Mouse (Mus musculus): Measurements from ENCODE around the gene 2210016F16Rik. TPM values are rescaled to one million over a fixed set of nuclear protein-coding genes. Genes with fewer than 3 reads are reported as not detected.
"Not testable (repeated sequence)": the region's sequence is repeated elsewhere in the genome, so short reads cannot be mapped to it uniquely, and the experiment has no call there.

2210016F16Rik gene
- total and polyA plus RNA-seq, 3 experiments, result 12.7 to 21.5 (median 19.3) TPM

DNA sequence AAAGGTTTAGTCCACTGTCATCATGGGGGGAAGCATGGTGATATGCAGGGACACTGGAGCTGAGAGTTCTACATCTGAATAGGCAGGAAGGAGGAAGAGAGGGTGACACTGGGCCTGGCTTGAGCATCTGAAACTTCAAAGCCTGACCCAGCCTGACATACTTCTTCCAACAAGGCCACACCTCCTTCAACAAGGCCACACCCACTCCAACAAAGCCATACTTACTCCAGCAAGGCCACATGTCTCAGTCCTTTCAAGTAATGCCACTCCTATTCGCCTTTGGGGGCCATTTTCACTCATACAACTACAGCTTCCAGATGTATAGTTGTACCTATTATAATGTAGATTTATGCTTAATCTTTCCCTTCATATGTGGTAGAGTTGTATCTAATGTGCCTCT is 17.4 kb downstream of the 2210016F16Rik start:
- Histone ChIP-seq H3K4me3 (ENCODE audit: low read depth, low read length) (no peak overlapping the region), H3K9me3 (replicated peaks) (no peaks in the 10 kb centered on the region), H3K27me3 (ENCODE audit: insufficient read depth, low read length) (peaks cover 12% of the 10 kb centered on the region), H3K36me3 (replicated peaks) (no peaks in the 10 kb centered on the region), H3K4me1 (ENCODE audit: insufficient read depth, low read depth, low read length) (peaks cover 2% of the 10 kb centered on the region; the same call in 1 of the 2 replicates)
- no peak for TF ChIP-seq GATA2 (IDR thresholded peaks at IDR 0.05; ENCODE audit: borderline replicate concordance, low read depth, low read length)
- no peak for TF ChIP-seq POLR2AphosphoS5 (IDR thresholded peaks at IDR 0.05; ENCODE audit: insufficient replicate concordance, low read depth, low read length)
- TF ChIP-seq TAL1 (conservative IDR thresholded peaks at IDR 0.05; ENCODE audit: low read depth, low read length), result no peak
- no peak for TF ChIP-seq CTCF (IDR thresholded peaks at IDR 0.05; ENCODE audit: low read depth, low read length)
- TF ChIP-seq GATA1 (IDR thresholded peaks at IDR 0.05; ENCODE audit: borderline replicate concordance, low read length), result no peak
- no peak for DNase-seq (ENCODE audit: low spot score)
- no peak for ATAC-seq (ENCODE audit: extremely low read depth, insufficient number of reproducible peaks, low FRiP score, poor library complexity, severe bottlenecking)

DNA sequence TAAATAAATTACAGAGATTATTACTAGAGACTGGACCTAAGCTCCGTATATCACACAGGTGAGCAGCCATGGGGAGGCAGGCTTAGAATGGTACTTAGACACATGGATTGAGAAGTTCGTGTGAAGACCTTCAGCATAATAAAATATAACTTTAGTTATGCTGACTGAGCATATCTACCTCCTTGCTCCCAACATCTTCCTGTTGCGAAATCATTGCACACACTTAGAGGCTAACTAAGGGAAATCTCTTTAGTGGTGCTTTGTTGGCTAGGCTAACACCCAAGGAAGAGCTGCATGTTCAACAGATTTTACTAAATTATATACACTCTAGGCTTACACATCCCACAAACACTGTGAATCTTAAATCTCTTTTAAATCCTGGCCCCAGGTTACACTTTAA is 18.7 kb downstream of the 2210016F16Rik start:
- ATAC-seq (ENCODE audit: extremely low read depth, insufficient number of reproducible peaks, low FRiP score, poor library complexity, severe bottlenecking), result no peak
- no peak for DNase-seq (ENCODE audit: low spot score)
- Histone ChIP-seq H3K27me3 (ENCODE audit: insufficient read depth, low read length) (peaks cover 8% of the 10 kb centered on the region), H3K36me3 (replicated peaks) (no peaks in the 10 kb centered on the region), H3K4me3 (ENCODE audit: low read depth, low read length) (no peak overlapping the region), H3K4me1 (ENCODE audit: insufficient read depth, low read depth, low read length) (peaks cover 2% of the 10 kb centered on the region; the same call in 1 of the 2 replicates), H3K9me3 (replicated peaks) (0 out of 2 replicates have a peak, but pooled peaks cover 2% of the 10 kb centered on the region)
- no peak for TF ChIP-seq GATA2 (IDR thresholded peaks at IDR 0.05; ENCODE audit: borderline replicate concordance, low read depth, low read length)
- TF ChIP-seq TAL1 (conservative IDR thresholded peaks at IDR 0.05; ENCODE audit: low read depth, low read length), result no peak
- TF ChIP-seq POLR2AphosphoS5 (IDR thresholded peaks at IDR 0.05; ENCODE audit: insufficient replicate concordance, low read depth, low read length), result no peak
- no peak for TF ChIP-seq CTCF (IDR thresholded peaks at IDR 0.05; ENCODE audit: low read depth, low read length)
- TF ChIP-seq GATA1 (IDR thresholded peaks at IDR 0.05; ENCODE audit: borderline replicate concordance, low read length), result no peak

- not testable (repeated sequence) for H3K4me3 ChIP-seq (ENCODE audit: low read depth, low read length); H3K36me3 ChIP-seq (replicated peaks); H3K4me1 ChIP-seq (ENCODE audit: insufficient read depth, low read depth, low read length); H3K9me3 ChIP-seq (replicated peaks); ATAC-seq (ENCODE audit: extremely low read depth, insufficient number of reproducible peaks, low FRiP score, poor library complexity, severe bottlenecking); DNase-seq (ENCODE audit: low spot score); H3K27me3 ChIP-seq (ENCODE audit: insufficient read depth, low read length)
Measured at GRCm38 (mm10) chr13:58365179-58365578, 19.8 kb downstream of the 2210016F16Rik start.

DNA sequence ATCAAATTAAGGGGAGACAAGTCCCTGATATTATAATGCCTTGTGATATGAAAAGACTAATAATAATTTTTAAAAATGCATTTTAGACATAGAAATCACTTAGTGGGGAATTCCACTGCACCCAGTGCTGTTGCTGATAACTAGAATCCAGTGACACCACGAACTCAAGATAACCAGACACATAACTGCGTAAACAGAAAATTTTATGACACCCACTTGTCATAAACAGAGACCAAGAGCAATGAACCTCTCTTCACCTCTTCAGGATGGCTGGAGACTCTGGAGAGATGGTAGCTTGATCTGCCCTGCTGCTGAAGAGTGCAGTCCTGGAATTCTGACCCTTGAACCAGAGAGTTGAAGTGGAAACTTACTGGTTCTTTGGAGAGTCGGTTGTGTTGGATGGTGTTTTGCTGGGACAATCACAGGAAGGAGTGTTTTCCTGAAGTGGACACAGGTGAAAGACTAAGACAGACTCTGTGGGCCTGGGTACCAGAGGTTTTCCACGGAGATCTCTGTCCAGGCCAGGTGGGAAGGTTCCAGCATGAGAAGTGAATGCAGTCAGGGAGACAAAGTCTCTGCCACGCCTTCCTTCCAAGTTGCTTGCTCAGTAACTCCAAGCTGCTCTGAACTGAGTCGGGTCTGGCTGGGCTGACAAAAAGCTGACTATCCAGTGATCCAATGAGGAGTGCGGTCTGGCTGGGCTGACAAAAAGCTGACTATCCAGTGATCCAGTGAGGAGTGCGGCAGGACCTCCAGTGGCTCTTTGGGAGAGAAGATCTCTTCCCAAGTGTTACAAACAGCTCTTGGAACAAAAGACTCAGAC is 20.5 kb downstream of the 2210016F16Rik start:
- Histone ChIP-seq H3K36me3 (replicated peaks) (no peaks in the 10 kb centered on the region), H3K4me3 (ENCODE audit: low read depth, low read length) (no peak overlapping the region), H3K4me1 (ENCODE audit: insufficient read depth, low read depth, low read length) (peaks cover 2% of the 10 kb centered on the region; the same call in 1 of the 2 replicates), H3K9me3 (replicated peaks) (0 out of 2 replicates have a peak, but pooled peaks cover 2% of the 10 kb centered on the region), H3K27me3 (ENCODE audit: insufficient read depth, low read length) (peaks cover 6% of the 10 kb centered on the region)
- DNase-seq (ENCODE audit: low spot score), result no peak
- TF ChIP-seq CTCF (IDR thresholded peaks at IDR 0.05; ENCODE audit: low read depth, low read length) (no peak), GATA2 (IDR thresholded peaks at IDR 0.05; ENCODE audit: borderline replicate concordance, low read depth, low read length) (no peak)
- no peak for ATAC-seq (ENCODE audit: extremely low read depth, insufficient number of reproducible peaks, low FRiP score, poor library complexity, severe bottlenecking)

DNA sequence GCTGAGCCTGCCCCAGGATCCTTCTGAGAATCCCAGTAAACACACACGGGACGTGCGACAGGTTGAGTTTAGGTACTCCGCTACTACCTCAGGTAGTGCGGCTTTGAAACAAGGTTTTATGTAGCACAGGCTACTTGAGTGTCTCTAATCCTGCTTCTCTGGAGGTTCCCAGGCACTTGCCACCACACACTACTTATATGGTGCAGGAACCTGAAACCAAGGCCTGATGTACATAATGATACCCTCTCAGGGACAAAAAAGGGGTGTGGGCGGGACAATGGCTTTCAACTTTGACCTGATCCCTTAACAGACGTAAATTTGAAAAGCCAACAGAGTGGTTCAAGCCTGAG is 25.7 kb downstream of the 2210016F16Rik start:
- no peaks in the 10 kb centered on the region for H3K36me3 ChIP-seq (replicated peaks)
- no peaks in the 10 kb centered on the region for H3K4me1 ChIP-seq (ENCODE audit: insufficient read depth, low read depth, low read length)
- H3K9me3 ChIP-seq (replicated peaks), result peaks cover 12% of the 10 kb centered on the region
- no peaks in the 10 kb centered on the region; the same call in 1 of the 2 replicates for H3K27me3 ChIP-seq (ENCODE audit: insufficient read depth, low read length)
- H3K4me3 ChIP-seq (ENCODE audit: low read depth, low read length), result no peak overlapping the region
- TF ChIP-seq TAL1 (conservative IDR thresholded peaks at IDR 0.05; ENCODE audit: low read depth, low read length), result no peak
- TF ChIP-seq GATA2 (IDR thresholded peaks at IDR 0.05; ENCODE audit: borderline replicate concordance, low read depth, low read length), result no peak
- no peak for TF ChIP-seq POLR2AphosphoS5 (IDR thresholded peaks at IDR 0.05; ENCODE audit: insufficient replicate concordance, low read depth, low read length)
- TF ChIP-seq CTCF (IDR thresholded peaks at IDR 0.05; ENCODE audit: low read depth, low read length), result no peak
- no peak for TF ChIP-seq GATA1 (IDR thresholded peaks at IDR 0.05; ENCODE audit: borderline replicate concordance, low read length)
- no peak for DNase-seq (ENCODE audit: low spot score)
- no peak for ATAC-seq (ENCODE audit: extremely low read depth, insufficient number of reproducible peaks, low FRiP score, poor library complexity, severe bottlenecking)

GRCm38 (mm10) chr13:58358629-58359303 is 26.3 kb downstream of the 2210016F16Rik start, which contains the start of gene Kif27:
TSS of gene Kif27 (minus strand) at chr13:58359122.
- no peak within 1 kb of the TSS for H3K4me3 ChIP-seq (ENCODE audit: low read depth, low read length)
- no peak for TF ChIP-seq GATA2 (IDR thresholded peaks at IDR 0.05; ENCODE audit: borderline replicate concordance, low read depth, low read length)
- TF ChIP-seq TAL1 (conservative IDR thresholded peaks at IDR 0.05; ENCODE audit: low read depth, low read length), result no peak
- no peak for TF ChIP-seq CTCF (IDR thresholded peaks at IDR 0.05; ENCODE audit: low read depth, low read length)
- no peak for DNase-seq (ENCODE audit: low spot score)
- H3K36me3 ChIP-seq (replicated peaks), result no peaks in the 10 kb centered on the region
- no peaks in the 10 kb centered on the region for H3K4me1 ChIP-seq (ENCODE audit: insufficient read depth, low read depth, low read length)
- no peak for ATAC-seq (ENCODE audit: extremely low read depth, insufficient number of reproducible peaks, low FRiP score, poor library complexity, severe bottlenecking)
- peaks cover 12% of the 10 kb centered on the region for H3K9me3 ChIP-seq (replicated peaks)
- H3K27me3 ChIP-seq (ENCODE audit: insufficient read depth, low read length), result peaks cover 1% of the 10 kb centered on the region; the same call in 1 of the 2 replicates
